Mouse (Mus musculus) kidney, postnatal 0 days (tissue): ENCODE data around the gene Gpr162. TPM values are rescaled to one million over a fixed set of nuclear protein-coding genes. Genes with fewer than 3 reads are reported as not detected.
"Not testable (repeated sequence)": the region's sequence is repeated elsewhere in the genome, so short reads cannot be mapped to it uniquely, and the experiment has no call there.

Source experiments
- ATAC-seq: fragments of 200-750 bp; cut with Nextera tagmentation; replicated peaks from 2 replicates; pipeline ENCODE4 v1.8.0; 2017; ENCODE audit warnings: low read depth, moderate number of reproducible peaks, moderate TSS enrichment, moderate library complexity; ENCODE audit not compliant: low FRiP score
- DNase-seq: peaks from one replicate; pipeline ENCODE4 v3.0.0-alpha.2; 2016; ENCODE audit warnings: low spot score
- H3K27ac ChIP-seq: fragments of 300-500 bp; sonication (generic); 2 replicates; pipeline ENCODE4 v1.5.1; 2014; ENCODE audit warnings: mild to moderate bottlenecking
- H3K27me3 ChIP-seq: fragments of 300-500 bp; sonication (generic); 2 replicates; pipeline ENCODE4 v1.6.1; 2014; ENCODE audit warnings: low read length, mixed read lengths; ENCODE audit not compliant: insufficient read depth
- H3K36me3 ChIP-seq: fragments of 300-500 bp; sonication (generic); 2 replicates; pipeline ENCODE4 v1.6.1; 2014; ENCODE audit warnings: low read length, mixed read lengths; ENCODE audit not compliant: insufficient read depth
- H3K4me1 ChIP-seq: fragments of 300-500 bp; sonication (generic); replicated peaks from 2 replicates; pipeline ENCODE4 v1.6.1; 2014; ENCODE audit warnings: antibody characterized with exemption, low read length, mixed read lengths; ENCODE audit not compliant: insufficient read depth
- H3K4me2 ChIP-seq: fragments of 300-500 bp; sonication (generic); 2 replicates; pipeline ENCODE4 v1.6.1; 2014; ENCODE audit warnings: mild to moderate bottlenecking, low read length, moderate library complexity, mixed read lengths
- H3K4me3 ChIP-seq: fragments of 300-500 bp; sonication (generic); replicated peaks from 2 replicates; pipeline ENCODE4 v1.5.1; 2014; ENCODE audit warnings: low read depth, low read length
- H3K9ac ChIP-seq: fragments of 300-500 bp; sonication (generic); 2 replicates; pipeline ENCODE4 v1.6.1; 2014; ENCODE audit warnings: low read depth, low read length
- H3K9me3 ChIP-seq: fragments of 300-500 bp; sonication (generic); replicated peaks from 2 replicates; pipeline ENCODE4 v1.6.1; 2016; ENCODE audit warnings: low read length, inconsistent platforms, mixed read lengths
- CTCF ChIP-seq: IDR thresholded peaks from 2 replicates; pipeline ENCODE4 v1.5.1; 2016; ENCODE audit warnings: antibody characterized with exemption, low read depth, mild to moderate bottlenecking, moderate library complexity
- WGBS: fragments of 180-500 bp; shearing (Covaris S2); extraction: QIAGEN DNeasy Blood & Tissue Kit; methylation state at CpG from one replicate; pipeline ENCODE4 v1.1.7; 2014; 5-methylcytosine and 5-hydroxymethylcytosine counted together
- polyA plus RNA-seq: library from polyadenylated mRNA; unstranded; fragments of >200 nt; fragmentation: Nextera tagmentation; extraction: Ambion mirVana; gene quantifications from 2 replicates; pipeline ENCODE4 v1.2.1, GENCODE M21; 2015

Gpr162 gene
- polyA plus RNA-seq, 1 experiment from 2014 or later: 2.2 TPM

DNA sequence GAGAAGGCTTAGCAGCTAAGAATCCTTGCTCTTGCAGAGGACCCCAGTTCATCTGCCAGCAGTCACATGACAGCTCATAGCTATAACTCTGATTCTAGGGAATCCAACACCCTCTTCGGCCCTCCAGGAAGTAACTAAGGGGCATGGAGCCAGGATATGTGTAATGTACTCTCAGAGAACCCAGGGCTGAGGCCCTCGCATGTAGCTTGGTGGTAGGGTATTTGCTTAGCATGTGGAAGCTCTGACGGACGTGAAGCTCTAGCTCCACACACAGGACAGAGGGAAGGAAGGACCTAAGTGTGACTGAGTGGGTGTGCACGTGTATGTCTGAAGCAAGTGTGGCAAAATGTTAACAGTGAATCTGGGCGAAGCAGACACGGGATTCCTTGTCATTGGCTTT lies 27.4 kb downstream of the Gpr162 start:
- TF ChIP-seq CTCF: peak; percentile 20; the same call in 1 of the 2 replicates
- no peak for ATAC-seq
- Histone ChIP-seq H3K36me3 (no peaks in the 10 kb centered on the region), H3K27ac (no peak overlapping the region), H3K9ac (no peak overlapping the region), H3K4me1 (0 out of 2 replicates have a peak, but pooled peaks cover 5% of the 10 kb centered on the region), H3K4me2 (no peak overlapping the region), H3K9me3 (no peaks in the 10 kb centered on the region), H3K4me3 (no peak overlapping the region), H3K27me3 (no peaks in the 10 kb centered on the region)
- WGBS: 63% methylated on average over 7 of the region's 7 CpGs
- DNase-seq: peak; percentile 33

DNA sequence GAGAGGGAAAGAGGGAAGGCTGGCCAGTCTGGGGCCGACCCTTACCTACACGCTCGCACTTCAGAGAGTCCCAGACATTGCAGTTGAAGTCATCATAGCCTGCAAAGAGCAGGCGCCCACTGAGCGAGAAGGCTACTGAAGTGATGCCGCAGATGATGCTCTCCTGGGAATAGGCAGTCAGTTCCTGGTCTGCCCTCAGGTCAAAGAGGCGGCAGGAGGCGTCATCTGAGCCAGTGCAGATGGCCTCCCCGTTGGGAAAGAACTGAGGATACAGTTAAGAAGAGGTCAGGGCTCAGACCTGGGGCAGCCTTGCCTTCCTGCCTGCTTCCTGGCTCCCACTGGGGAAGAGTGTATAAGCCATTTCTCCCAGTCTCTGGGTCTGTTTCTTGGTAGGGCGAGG lies 28.3 kb downstream of the Gpr162 start:
- H3K9ac ChIP-seq: 0 out of 2 replicates have a peak overlapping the region, but pooled peaks have one; percentile 27
- no peak for TF ChIP-seq CTCF

DNA sequence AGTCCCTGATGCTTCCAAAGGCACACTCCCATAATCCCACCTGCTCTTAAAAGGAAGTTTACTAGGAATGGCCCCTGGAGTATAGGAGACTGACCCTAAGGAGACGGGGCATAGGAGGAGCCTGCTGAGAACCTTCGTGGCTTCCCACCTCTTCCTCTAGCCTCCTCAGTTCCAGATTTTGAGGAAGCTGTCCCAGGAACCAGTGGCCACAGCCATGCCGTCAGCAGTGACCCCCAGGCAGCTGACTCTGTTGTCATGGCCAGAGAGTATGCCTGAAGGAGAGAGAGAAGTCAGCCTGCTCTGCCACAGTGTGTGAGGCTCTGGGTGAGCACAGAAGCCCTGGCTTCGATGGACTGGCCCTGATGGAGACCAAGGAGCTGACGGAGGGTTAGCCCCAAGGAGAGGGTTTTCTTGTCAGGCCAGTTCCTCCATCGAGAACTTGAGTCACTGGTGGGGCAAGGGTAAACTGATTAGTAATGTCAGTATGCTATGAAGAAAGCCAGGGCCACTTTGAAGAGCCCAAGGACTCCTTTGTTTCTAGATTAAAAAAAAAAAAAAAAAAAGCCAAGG lies 29.2 kb downstream of the Gpr162 start:
- Histone ChIP-seq H3K9ac (no peak overlapping the region), H3K27me3 (no peaks in the 10 kb centered on the region), H3K4me2 (no peak overlapping the region), H3K27ac (no peak overlapping the region), H3K36me3 (no peaks in the 10 kb centered on the region), H3K4me3 (no peak overlapping the region), H3K4me1 (peaks cover 8% of the 10 kb centered on the region; the same call in 1 of the 2 replicates), H3K9me3 (no peaks in the 10 kb centered on the region)
- WGBS: 91% methylated on average over 6 of the region's 6 CpGs
- no peak for DNase-seq
- ATAC-seq: no peak
- TF ChIP-seq CTCF: no peak

More for the DNA sequence above, 28.3 kb downstream of the Gpr162 start:
- 29% methylated on average over 10 of the region's 10 CpGs for WGBS
- DNase-seq (no peak), ATAC-seq (no peak)
- no peak overlapping the region for H3K27ac ChIP-seq
- H3K4me1 ChIP-seq: peaks cover 5% of the 10 kb centered on the region; the same call in 1 of the 2 replicates
- no peaks in the 10 kb centered on the region for H3K27me3 ChIP-seq
- no peak overlapping the region for H3K4me3 ChIP-seq
- H3K36me3 ChIP-seq: no peaks in the 10 kb centered on the region
- no peaks in the 10 kb centered on the region for H3K9me3 ChIP-seq
- H3K4me2 ChIP-seq: no peak overlapping the region

DNA sequence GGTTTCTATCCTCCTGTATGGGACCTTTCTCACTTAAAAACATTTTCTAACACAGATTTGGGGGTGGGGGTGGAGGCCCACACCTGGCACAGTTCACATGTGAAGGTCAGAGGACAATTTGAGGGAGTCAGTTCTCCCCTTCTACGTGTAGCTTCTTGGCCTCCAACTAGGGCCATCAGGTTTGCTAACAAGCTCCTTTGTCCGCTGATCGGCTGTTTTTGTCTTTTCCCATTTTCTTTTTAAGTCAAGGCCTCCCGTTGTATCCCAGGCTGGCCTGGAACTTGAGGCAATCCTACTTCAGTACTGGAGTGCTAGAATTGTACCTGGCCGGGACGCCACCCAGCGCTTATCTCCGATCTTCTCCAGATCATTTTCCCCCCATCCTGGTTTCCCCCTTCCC lies 32.1 kb downstream of the Gpr162 start:
- H3K4me1 ChIP-seq: peaks cover 10% of the 10 kb centered on the region; the same call in 1 of the 2 replicates
- TF ChIP-seq CTCF: no peak
- H3K36me3 ChIP-seq: no peaks in the 10 kb centered on the region
- DNase-seq (no peak), ATAC-seq (no peak)
- WGBS: 91% methylated on average over 8 of the region's 8 CpGs
- H3K9me3 ChIP-seq: no peaks in the 10 kb centered on the region
- no peak overlapping the region for H3K4me3 ChIP-seq
- no peaks in the 10 kb centered on the region for H3K27me3 ChIP-seq
- H3K27ac ChIP-seq: no peak overlapping the region
- H3K4me2 ChIP-seq: no peak overlapping the region
- no peak overlapping the region for H3K9ac ChIP-seq

DNA sequence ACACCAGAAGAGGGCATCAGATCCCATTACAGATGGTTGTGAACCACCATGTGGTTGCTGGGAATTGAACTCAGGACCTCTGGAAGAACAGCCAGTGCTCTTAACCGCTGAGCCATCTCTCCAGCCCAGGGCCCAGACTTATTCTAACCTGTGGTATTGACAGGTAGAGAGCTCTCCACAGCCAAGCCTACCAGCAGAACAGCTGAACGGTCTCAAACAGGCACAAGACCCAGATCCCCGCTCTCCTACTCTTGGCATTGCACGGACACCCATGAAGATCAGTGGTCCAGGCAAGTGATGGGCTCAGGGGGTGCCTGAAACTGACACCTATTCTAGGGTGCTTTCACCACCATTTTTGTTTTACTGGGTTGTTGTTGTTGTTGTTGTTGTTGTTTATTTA lies 32.6 kb downstream of the Gpr162 start:
- H3K27me3 ChIP-seq, H3K27ac ChIP-seq, ATAC-seq, H3K9me3 ChIP-seq, H3K9ac ChIP-seq, H3K4me3 ChIP-seq, DNase-seq, H3K36me3 ChIP-seq: not testable (repeated sequence)
- Histone ChIP-seq H3K4me2 (0 out of 2 replicates have a peak overlapping the region, but pooled peaks have one; percentile 74), H3K4me1 (peaks cover 10% of the 10 kb centered on the region; the same call in 1 of the 2 replicates)
- WGBS: 96% methylated on average over 4 of the region's 4 CpGs

DNA sequence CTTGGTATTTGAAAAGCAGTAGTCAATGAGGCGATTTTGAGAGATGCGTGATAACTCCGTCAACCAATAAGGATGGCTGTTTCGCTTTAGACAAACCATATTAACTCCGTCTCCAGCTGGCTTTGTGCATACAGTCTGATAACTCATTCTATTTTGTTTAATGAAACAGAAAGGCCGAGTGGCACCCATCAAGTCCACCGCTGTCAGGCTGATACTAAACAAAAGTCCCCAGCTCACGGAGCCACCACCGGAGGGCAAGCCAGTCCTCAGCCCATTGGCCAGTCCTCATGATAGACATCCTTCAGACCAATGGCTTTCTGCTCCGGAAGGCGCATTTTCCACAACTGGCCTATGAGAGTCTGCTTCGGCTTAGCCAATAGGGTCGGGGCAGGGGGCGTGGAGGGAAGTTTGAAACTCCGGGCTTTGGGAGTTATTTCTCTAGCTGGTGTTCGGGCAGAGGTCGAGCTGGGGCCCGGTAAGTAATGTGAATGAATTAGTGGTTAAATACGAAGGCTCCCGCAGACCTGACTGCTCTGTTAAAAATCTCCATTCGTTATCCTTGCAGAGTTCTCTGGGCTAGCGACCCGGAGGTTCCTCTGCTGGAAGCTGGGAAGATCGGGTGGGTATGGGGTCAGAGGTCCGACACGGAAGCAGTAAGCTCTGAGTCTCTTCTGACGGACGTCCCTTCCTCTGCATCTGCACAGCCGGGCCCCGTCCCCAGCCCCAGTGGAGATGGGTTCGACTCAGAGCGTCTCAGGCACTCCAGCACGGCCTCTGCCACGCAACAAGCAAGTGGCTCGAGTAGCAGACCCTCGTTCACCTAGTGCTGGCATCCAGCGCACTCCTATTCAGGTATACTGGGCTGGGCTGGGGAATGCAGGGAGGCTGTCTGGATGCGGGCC lies 33.7 kb downstream of the Gpr162 start:
- Histone ChIP-seq H3K4me3 (peak overlapping the region; percentile 67), H3K9me3 (no peaks in the 10 kb centered on the region), H3K9ac (peak overlapping the region; percentile 70), H3K36me3 (peaks cover 9% of the 10 kb centered on the region), H3K27me3 (no peaks in the 10 kb centered on the region), H3K27ac (peak overlapping the region; percentile 92), H3K4me1 (peaks cover 5% of the 10 kb centered on the region; the same call in 1 of the 2 replicates), H3K4me2 (peak overlapping the region; percentile 74)
- TF ChIP-seq CTCF: peak; percentile 21; the same call in 1 of the 2 replicates
- peak; percentile 87 for ATAC-seq
- under 1% methylated on average over 38 of the region's 38 CpGs for WGBS
- peak; percentile 98 for DNase-seq
